Mouse (Mus musculus) c-Kit-positive CD71-positive TER-119-positive erythroid progenitor cells, embryonic 14.5 days (primary cell): ENCODE results near the gene Gstt1.
A peak's percentile ranks its signal among the peaks of the same experiment; 100 is the strongest.
"Not testable (repeated sequence)": the region's sequence is repeated elsewhere in the genome, so short reads cannot be mapped to it uniquely, and the experiment has no call there.

Experiments
- DNase-seq: peaks from one replicate; pipeline ENCODE4 v3.0.0-alpha.2; 2013; ENCODE audit warnings: low spot score

Gene Gstt1

DNA sequence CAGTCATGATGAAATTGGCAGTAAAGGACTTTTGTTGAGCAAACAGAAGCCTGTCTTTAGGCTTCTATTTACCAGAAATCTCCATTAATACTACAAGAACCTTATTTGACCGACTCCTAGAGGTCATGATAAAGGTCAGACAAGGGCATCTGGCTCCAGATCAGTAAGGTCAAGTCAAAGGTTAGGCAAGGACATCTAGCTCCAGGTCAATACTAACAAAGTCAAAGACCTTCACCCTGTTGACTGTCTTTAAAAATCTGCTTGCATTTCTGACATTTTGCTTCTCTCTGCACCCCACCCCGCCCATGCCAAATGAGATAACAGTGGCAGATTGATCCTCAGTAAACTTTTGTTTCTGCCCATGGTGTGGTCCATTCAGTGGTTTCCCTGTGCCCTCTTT lies 5.8 kb upstream of the Gstt1 start:
- no peak for DNase-seq

GRCm38 (mm10) chr10:75797619-75798175 lies 687 bp downstream of the Gstt1 start:
- no peak for DNase-seq

- no peak for DNase-seq
These were observed 1.5 kb downstream of the Gstt1 start for GRCm38 (mm10) chr10:75796731-75797516.

DNA sequence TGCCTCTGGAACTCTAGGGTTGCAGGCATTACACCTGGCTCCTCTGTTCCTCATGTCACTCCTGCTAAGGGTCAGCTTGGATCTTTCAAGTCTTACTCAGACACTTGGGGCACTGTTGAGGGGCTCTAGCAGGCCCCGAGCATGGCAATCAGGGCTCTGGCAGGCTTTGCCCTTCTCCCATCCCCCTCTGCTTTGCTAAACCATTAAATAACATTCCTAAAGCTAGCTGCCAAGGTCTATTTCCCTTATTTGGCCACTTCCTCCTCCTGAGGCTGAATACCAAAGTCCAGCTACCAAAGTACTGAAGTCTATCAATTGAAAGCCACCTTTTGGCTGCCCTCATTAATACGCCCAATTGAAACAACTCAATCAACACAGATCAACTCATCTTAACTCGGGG lies 3.5 kb downstream of the Gstt1 start:
- no peak for DNase-seq

DNA sequence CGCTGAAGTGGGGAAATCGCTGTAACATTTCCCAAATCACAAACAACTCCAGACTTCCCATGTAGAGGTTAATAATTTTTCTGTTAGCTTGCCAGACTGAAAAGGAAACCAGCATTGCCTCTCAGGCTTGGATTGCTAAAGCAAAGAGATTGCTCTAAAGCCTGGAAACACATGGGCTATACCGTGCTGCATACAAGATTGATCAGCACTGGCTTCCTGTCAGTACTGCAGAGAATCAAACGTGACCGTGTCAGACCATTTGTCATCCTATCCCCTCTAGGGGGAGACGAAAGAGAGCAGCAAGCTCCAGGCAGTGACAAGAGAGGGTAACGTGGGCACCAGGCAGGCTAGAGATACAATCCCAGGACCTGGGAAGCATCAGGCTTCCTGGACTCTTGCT lies 7.6 kb downstream of the Gstt1 start:
- no peak for DNase-seq

DNA sequence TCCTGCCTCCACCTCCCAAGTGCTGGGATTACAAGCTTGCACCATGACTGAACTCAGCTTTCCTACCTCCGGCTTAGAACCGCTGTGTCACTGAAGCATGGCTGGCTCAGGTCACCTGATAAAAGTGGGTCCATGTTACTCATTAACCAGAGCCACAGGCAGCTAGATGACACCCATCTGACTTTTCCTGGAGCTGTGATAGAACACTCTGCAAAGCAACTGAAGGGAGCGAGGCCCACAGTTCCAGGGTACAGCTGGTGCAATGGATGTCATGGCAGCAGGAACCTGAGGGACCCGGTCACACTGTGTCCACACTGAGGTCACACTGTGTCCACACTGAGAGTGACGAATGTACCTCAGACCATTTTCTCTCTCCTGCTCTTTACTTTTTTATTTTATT lies 8.5 kb downstream of the Gstt1 start:
- no peak for DNase-seq

DNA sequence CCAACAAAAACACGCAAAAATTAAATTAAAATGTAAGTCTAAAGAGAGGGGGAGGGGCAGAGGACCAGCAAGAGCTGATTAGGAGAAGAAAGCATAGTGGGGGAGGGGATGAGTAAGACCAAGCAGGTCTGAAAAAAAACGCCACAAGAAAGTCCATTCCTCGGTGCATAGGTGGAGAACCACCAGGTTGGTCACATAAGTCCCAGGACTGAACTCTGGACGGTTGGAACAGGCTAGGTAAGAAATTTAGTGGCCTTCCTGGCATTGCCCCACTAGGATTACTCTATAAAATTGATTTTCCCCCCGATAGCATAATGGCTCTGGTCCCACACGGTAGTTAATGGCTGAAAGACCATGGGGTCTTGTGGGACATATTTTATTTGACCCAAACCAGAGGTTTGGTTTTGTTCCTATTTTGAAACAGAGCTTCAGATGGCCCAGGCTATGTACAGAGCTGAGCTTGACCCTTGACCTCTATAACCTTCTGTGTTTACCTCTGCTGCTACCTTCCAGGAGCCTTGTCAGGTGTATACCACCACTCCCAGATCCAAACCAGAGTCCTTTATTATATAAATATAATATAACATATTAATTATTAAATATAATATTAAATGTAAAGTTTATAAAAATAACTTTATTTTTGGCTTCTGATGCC lies 9.2 kb downstream of the Gstt1 start:
- no peak for DNase-seq

DNA sequence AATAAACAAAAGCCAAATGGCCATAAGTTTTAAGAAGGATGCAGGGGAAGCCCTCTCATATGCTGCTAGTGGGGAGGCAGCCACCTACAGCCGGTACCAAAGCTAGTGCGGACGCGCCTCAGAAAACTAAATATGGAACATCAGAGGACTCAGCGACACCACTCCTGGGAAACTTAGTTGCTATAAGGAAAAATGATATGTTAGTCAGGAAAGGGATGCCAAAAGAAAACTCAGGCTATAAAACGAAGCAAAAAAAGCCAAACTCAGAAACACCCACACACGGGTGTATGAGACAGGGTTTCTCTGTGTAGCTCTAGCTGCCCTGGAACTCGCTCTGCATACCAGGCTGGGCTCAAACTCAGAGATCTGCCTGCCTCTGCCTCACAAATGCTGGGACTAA lies 10.1 kb downstream of the Gstt1 start:
- DNase-seq: no peak

DNA sequence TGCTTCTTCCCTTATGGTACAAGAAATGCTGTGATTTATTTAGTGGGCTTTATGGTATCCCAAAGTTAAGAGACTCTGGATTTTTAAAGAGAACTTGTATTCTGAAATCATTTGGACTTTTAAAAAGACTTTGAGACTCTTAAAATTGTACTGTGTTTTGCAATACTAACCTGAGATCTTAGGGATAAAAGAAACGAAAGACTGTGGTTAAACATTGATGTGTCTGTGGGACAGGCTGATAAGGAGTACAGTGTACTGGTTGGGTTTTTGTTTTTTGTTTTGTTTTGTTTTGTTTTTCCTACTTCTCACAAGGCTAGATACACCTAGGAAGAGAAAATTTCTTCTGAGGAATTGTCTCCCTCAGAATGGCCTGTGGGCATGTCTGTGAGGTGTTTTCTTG lies 12.9 kb downstream of the Gstt1 start:
- no peak for DNase-seq

DNA sequence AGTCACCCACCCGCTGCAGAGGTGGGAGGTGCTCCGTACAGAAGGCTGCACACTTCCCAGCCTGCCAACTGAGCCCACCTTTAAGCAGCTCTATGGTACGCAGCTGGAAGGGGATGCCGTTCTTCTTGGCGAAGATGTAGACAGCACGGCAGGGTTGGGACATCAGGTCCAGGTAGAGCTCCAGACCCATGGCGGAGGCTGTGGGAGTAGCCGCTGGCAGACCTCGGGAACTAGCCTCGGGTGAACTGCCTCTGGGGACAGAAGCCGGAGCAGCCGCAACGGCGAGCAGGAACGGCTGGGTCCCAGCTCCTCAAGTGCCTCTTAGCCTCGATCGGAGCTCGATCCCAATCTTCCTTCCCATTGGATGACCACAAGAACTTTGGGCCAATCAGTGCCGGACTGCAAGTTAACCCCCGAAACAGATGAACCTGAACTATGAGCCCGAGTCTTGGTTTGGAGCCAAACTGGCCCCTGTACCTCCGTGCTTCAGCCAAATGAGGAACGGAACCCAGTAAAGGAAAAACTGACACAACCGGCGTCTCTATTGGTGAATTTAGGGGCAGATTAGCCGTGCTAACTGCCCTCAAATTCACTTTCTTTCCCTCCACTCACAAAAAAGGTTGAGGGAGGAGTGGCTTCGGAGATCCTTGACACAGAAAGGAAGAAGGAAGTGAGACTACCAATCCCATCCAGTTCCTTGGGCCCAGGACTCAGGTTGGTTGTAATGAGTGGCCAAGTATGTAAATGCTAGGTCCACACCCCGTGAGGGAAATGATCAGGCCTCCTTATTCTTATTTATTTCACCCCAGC lies 17.4 kb downstream of the Gstt1 start, which contains the start of the genes Gm20441 and Gstt3:
Gene Gm20441, minus strand, starts transcription at position 186 of the 810 bp plus-strand sequence.
Gene Gstt3, minus strand, starts transcription at position 646 of the 810 bp plus-strand sequence.
- DNase-seq: no peak

- no peak for DNase-seq
These were observed 18.9 kb downstream of the Gstt1 start for GRCm38 (mm10) chr10:75779206-75780174.

DNA sequence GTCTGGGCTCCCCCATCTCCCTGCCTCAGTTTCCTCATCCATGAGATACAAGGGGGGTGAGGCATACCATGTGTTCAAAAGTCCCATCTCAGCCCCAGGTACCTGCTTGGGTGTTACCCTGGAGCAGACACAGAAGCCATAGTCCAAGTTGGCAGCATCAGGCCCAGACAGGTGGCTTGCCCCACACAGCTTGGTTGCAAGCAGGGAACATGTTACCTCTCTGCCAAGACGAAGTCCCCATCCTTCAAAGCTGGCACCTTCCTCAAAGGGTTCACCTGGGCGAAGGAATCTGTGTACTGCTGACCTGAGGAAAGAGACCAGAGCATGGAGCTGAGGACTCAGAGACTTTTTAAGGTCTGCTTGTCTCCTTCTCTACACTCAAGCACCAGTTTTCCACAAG lies 20.5 kb downstream of the Gstt1 start:
- no peak for DNase-seq

- DNase-seq: no peak
These were observed 21.8 kb downstream of the Gstt1 start for GRCm38 (mm10) chr10:75776562-75776961.

DNA sequence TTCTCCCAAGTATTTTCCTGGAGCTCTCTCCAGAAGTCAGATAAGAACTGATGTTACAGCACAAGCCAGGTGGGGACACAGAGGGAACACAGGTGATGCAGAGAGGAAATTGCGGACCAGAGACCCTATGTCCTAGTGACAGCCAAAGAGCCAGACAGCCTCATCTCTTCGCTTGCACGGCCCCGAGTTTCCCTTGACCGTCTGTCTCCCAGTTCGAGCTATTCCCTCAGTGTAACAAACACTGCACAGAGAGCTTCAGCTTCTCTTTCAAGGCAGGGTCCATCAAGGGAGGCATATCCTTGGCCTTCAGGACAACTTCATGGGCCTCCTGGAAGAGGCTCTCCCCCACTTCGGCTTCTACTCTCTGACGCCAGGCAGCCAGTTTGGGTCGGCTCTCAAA lies 23.8 kb downstream of the Gstt1 start:
- DNase-seq: no peak

- no peak for DNase-seq
These were observed 24.3 kb downstream of the Gstt1 start for GRCm38 (mm10) chr10:75774102-75774501.

GRCm38 (mm10) chr10:75772795-75773664 lies 25.4 kb downstream of the Gstt1 start, which contains the start of gene Ddt:
Ddt (minus strand) TSS chr10:75773414.
- peak; percentile 86 for DNase-seq

GRCm38 (mm10) chr10:75767756-75768155 lies 30.6 kb downstream of the Gstt1 start:
- not testable (repeated sequence) for DNase-seq

DNA sequence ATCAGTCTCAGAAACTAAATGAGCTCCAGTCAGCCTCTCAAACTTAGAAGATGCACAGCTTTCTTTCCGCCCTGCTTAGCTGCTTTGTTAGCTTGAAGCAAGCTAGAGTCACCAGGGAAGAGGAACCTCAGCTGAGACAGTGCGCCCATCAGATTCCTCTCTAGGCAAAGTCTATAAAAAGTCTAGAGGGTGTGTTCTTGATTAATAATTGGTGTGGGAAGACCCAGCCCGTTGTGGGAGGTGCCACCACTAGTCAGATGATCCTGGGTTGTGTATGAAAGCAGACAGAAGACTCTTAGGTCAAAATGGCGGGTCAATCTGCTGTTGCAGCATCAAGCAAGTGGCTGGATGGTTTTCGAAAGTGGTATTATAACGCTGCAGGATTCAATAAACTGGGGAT lies 31.5 kb downstream of the Gstt1 start:
- no peak for DNase-seq

DNA sequence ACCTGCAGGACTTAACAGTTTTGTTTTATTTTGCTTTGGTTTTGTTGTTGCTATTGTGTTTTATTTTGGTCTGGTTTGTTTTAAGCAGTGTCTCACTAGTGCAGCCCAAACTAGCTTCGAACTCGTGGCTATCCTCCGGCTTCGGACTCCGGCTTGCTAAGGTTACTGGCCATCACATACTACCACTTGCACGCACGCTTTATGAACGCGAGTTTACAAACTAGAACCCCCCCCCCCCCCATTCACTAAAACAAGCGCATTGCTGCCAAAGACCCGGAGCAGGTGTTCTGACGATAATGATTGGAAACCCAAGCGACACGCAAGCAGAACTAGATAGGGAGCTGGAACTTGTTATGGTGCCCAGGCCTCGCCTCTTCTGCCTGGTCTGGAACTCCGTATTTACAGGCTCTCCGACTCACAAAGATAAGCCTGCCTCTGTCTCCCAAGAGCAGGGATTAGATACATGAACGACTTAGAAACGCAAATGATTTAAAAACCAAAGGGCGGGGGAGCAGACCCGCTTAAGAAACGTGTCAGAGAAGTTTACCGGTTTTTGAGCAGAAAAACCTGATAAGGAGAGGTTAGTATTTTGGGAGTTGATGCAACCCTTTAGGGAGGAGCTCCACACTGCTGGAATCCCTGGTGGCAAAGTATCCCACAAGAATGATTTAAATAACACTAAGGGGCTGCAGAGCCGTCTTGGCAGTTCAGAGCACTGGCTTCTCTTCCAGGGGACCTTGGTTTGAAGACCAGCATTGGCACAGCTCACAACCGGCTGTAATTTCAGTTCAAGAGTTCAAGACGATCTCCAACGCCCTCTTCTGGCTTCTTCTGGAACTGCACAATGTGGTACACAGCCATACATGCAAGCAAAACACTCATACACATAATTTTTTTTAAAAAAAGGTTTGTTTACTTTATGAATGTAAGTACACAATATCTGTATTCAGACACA lies 33.6 kb downstream of the Gstt1 start:
- DNase-seq: peak; percentile 95
